Mouse (Mus musculus) E14TG2a.4 (cell line): ENCODE data around the gene Lenep.

ENCODE experiments used
- CTCF ChIP-seq: conservative IDR thresholded peaks from 2 replicates; pipeline ENCODE4 v1.5.1; 2014; ENCODE audit warnings: low read length
- NANOG ChIP-seq: IDR thresholded peaks from 2 replicates; pipeline ENCODE4 v1.6.1; 2014; ENCODE audit warnings: borderline replicate concordance, low read length, mixed read lengths
- POU5F1 ChIP-seq: IDR thresholded peaks from 2 replicates; pipeline ENCODE4 v1.6.1; 2014; ENCODE audit warnings: low read length, borderline replicate concordance

DNA sequence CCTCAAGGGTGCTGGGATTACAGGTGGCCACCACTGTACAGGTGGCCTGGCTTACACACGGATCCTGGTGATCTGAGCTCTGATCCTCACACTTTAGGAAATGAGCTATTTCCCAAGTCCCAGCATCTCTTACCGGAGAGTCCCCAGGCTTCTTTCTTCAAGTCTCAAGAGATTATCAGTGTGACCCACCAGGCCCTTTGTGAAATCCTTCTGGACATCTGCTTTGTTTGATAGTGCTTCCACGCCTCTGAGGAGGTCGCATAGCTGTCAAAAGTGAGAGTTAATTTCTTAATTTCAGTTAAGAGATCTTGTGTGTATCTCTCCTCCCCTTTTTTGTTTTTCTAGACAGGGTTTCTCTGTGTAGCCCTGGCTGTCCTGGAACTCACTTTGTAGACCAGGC is 23.3 kb upstream of the Lenep start:
- TF ChIP-seq CTCF: no peak
- TF ChIP-seq NANOG: no peak
- no peak for TF ChIP-seq POU5F1
